Mouse (Mus musculus): ENCODE measurements around the gene Mnd1. TPM values are rescaled to one million over a fixed set of nuclear protein-coding genes. Genes with fewer than 3 reads are reported as not detected.
A peak's percentile ranks its signal among the peaks of the same experiment; 100 is the strongest.

Mnd1 gene
- total RNA-seq, 1 experiment from 2014 or later = 45.1 TPM

DNA sequence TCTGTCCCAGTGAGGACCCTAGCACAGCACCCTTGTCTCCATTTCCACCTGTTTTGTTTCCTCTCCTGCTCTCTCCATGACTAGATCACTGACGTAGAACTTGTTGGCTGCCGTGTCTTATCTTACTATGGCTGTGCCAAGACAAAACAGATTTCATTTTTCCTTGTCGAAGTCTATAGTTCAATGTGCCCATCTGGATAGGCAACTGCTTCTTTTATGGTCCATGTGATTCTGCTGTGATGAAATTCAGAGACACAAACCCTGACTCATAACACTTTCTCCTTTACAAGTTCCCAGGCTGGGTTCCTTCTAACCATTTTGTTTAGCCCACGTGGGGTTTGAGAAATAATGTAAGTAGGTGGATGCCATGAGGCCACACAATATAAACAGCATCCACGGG, 10.5 kb upstream of the Mnd1 start:
- no peak for ATAC-seq (replicated peaks; ENCODE audit: low read depth, poor library complexity, severe bottlenecking)

GRCm38 (mm10) chr3:84165391-84165790, 9.8 kb upstream of the Mnd1 start:
- no peak for ATAC-seq (replicated peaks; ENCODE audit: low read depth, poor library complexity, severe bottlenecking)

DNA sequence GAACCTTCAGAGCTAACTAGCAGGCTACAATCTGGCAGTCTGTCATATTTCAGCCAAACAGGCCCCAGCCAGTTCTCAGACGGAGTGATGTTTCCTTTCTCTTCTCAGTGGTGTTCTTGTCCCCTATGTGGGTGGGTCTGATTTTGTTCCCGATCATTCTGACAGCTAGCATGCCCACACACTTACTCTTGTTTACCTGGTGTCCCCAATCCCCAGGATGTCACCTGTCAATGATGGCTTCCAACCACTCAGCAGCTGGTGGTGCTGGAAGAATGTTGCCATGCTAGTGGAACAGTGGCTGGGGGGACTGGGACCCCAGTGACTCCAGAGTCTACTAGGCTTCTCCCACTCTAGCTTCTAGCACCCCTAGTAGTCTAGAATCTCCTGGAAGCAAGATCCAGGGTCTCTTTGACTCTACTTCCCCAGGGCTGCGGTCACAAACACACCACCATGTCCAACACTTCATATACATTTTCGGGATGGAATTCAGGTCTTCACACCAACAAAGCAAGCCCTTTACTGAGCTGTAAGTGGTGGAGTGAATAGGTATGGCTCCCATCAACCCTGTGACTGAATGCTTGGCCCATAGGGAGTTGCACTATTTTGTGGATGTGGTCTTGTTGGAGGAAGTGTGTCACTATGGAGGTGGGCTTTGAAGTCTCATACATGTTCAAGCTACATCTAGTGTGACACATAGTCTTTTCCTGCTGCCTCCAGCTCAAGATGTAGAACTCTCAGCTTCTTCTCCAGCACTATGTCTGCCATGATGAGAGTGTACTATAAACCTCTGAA, 2.2 kb upstream of the Mnd1 start:
- ATAC-seq (replicated peaks; ENCODE audit: low read depth, poor library complexity, severe bottlenecking) = no peak

- no peak for ATAC-seq (replicated peaks; ENCODE audit: low read depth, poor library complexity, severe bottlenecking)
These were observed 1.4 kb upstream of the Mnd1 start for GRCm38 (mm10) chr3:84157011-84157410.

GRCm38 (mm10) chr3:84156105-84156504, 519 bp upstream of the Mnd1 start:
- ATAC-seq (replicated peaks; ENCODE audit: low read depth, poor library complexity, severe bottlenecking) = no peak

GRCm38 (mm10) chr3:84155146-84155545, 440 bp downstream of the Mnd1 start:
- peak; percentile 17; the same call in 1 of the 2 replicates for ATAC-seq (replicated peaks; ENCODE audit: low read depth, poor library complexity, severe bottlenecking)

DNA sequence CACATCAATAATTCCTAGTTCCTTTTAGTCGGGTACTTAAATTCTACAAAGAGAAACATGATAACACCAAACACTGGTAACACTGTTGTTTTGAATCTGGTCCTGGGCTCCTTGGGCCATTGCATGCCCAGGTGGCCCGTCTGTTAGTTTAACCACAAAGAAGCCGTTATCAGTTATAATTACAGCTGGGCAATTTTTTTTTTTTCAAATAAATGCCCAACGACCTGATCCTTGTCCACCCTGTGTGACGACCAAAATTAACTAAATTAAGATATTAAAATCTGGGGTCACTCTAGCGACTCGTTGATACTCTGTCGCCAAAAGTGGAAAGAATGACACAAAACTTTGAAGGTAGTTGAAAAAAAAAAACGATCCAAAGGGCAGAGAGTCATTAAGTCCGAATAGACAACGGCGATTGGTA, 855 bp downstream of the Mnd1 start:
- 0 out of 2 replicates have a peak, but pooled peaks have one; percentile 12 for ATAC-seq (replicated peaks; ENCODE audit: low read depth, poor library complexity, severe bottlenecking)

- no peak for ATAC-seq (replicated peaks; ENCODE audit: low read depth, poor library complexity, severe bottlenecking)
These were observed 5.8 kb downstream of the Mnd1 start for GRCm38 (mm10) chr3:84149831-84150230.

- no peak for ATAC-seq (replicated peaks; ENCODE audit: low read depth, poor library complexity, severe bottlenecking)
These were observed 14.6 kb downstream of the Mnd1 start for GRCm38 (mm10) chr3:84140947-84141346.

GRCm38 (mm10) chr3:84136509-84136908, 19.1 kb downstream of the Mnd1 start:
- ATAC-seq (replicated peaks; ENCODE audit: low read depth, poor library complexity, severe bottlenecking) = no peak

GRCm38 (mm10) chr3:84135933-84136332, 19.7 kb downstream of the Mnd1 start:
- ATAC-seq (replicated peaks; ENCODE audit: low read depth, poor library complexity, severe bottlenecking) = no peak

- ATAC-seq (replicated peaks; ENCODE audit: low read depth, poor library complexity, severe bottlenecking) = peak; percentile 100
These were observed 20.2 kb downstream of the Mnd1 start for GRCm38 (mm10) chr3:84135387-84135786.

DNA sequence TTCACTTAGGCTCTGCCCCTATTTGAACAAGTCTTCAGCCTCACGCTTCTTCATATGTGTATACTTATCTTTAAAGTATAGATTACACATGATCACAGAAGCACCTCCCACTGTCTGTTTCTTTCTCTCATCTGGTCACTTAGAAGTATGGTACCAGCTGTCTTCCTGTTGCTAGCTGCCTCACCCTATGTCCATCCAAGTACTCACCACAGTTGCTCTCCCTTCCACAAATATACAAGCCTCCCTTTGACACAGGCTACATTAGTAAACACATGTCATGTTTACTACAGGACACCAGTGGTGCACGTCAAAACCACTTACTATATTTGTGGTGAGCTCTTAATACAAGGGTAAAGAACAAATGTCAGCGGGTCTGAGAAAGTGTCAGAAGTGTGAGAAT, 24.2 kb downstream of the Mnd1 start:
- no peak for ATAC-seq (replicated peaks; ENCODE audit: low read depth, poor library complexity, severe bottlenecking)

DNA sequence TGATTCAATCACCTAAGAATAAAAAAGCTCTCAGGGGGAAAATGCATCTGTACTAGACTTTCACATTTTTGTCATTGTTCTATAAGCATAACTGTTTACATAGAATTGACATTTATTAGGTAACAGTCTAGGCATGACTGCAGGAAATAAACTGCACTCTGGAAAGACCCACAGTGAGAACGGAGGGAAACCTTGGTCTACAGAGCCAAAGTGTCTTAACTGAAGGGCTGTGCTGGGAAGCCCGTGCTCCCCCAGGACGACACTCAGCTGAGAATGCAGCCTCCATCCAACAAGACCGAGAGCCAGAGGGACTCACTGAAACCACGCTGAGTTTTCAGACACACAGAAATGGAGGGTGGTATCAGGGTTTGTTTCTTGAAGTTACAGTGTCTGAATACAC, 24.8 kb downstream of the Mnd1 start:
- no peak for ATAC-seq (replicated peaks; ENCODE audit: low read depth, poor library complexity, severe bottlenecking)

DNA sequence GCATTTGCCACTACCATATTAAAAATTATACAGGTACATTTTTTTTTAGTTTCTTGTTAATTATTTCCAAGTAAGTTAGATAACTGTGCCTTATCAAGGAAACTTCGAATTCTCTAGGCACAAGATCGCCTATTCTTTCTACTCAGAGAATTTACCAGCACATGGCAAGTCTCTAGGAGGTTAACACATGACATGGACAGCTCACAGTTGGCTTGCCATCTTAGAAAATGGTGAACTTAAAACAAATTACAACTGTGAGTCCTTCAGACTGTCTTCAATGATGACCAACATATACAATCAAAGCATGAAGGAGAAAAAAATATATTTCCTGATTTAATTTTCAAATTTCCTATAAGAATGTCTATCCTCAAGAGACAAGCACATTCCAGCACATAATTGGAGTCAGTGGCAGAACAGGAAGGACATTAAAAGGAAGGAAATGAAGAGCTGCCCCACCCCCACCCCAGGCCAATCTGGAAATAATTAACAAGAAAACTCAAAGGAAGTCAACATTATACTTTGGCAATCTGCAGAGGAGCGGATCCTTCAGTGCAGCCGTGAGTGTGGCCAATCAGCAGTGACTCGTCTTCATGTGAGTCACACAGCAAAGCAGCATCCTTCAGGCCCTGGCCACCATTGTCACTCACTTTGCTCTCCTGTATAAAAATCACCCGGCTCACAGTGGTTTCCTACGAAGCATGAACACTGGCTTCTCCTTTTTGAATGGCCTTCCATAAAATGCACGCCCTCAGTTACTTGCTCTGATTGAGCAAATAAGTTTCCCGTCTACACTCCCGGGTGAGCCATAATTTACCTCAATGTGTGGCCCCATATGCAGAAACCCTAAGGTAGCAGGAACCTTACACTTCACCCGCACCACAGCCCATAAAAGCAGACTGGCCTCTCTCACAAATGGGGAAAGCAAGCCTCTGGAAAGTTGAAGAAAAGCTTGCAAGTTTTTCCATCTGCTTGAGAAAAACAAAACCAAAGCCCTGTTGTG, 26.4 kb downstream of the Mnd1 start:
- no peak for ATAC-seq (replicated peaks; ENCODE audit: low read depth, poor library complexity, severe bottlenecking)

DNA sequence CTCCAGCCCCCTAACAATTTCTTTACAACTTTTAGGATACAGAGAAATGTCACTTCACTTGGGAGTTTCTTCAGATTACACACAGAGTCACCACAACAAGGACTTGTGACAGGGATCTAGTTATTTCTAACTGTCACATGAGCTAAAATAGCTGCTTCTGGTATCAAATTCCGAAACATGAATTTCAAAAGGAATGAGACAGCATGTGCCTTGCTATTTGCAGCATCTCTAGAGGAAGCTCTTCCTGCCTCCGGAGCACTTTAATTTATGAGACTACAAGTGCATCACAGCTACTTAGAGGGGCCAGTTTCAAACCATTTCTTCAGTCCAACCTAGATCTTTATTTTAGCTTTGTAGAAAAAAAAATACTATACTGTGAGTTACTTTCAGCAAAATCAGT, 28.2 kb downstream of the Mnd1 start:
- no peak for ATAC-seq (replicated peaks; ENCODE audit: low read depth, poor library complexity, severe bottlenecking)

DNA sequence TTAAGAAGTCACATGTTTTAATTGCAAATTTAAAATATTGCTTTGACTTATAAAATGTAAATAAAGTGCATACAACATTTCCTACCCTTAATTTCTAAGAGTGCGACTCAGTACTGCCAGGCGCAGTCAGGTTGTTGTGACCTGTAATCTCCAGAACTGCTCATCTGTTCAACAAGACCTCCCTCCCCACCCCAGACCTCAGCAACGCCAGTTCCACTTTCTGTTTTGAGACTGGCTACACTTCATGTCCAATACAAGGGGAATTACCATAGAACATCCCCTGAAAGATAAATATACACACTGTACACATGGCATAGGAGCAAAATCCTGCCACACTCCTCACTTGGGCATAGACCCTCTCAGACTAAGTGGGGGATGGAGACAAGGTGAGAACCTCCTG, 28.9 kb downstream of the Mnd1 start:
- ATAC-seq (replicated peaks; ENCODE audit: low read depth, poor library complexity, severe bottlenecking) = peak; percentile 50

DNA sequence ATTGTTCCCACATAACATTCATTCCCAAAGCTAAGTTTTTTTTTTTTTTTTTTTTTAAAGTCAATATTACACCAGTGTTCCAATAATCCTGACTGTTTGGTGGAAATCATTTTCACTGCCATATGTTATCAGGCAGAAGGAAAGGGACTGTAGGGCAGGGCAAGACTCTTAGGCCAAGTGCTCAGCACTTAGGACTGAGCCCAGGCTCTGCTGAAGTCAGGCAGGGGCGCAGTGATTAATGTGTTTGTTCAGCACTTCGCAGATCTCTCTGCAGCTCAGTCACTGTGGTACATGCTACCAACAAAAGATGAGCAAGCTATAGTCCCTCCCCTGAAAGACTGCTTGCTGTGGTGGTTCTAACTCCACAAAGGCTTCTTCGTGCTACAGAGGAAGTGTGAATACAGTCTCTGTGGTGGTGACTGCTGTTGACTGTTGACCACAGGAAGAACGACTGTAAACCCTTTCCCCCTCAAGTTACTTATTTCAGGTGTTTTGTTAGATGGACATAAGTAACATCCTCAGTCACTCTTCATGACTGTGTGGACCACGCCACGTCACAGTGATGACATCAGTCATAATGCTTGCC, 29.8 kb downstream of the Mnd1 start:
- peak; percentile 89 for ATAC-seq (replicated peaks; ENCODE audit: low read depth, poor library complexity, severe bottlenecking)

- ATAC-seq (replicated peaks; ENCODE audit: low read depth, poor library complexity, severe bottlenecking) = no peak
These were observed 32.1 kb downstream of the Mnd1 start for GRCm38 (mm10) chr3:84123461-84123860.

GRCm38 (mm10) chr3:84118718-84119117, 36.9 kb downstream of the Mnd1 start:
- no peak for ATAC-seq (replicated peaks; ENCODE audit: low read depth, poor library complexity, severe bottlenecking)

- ATAC-seq (replicated peaks; ENCODE audit: low read depth, poor library complexity, severe bottlenecking) = no peak
These were observed 37.4 kb downstream of the Mnd1 start for GRCm38 (mm10) chr3:84118178-84118577.

Measured in common myeloid progenitor, adult 5-6 weeks (primary cell).